Mouse (Mus musculus) hindbrain, embryonic 14.5 days (tissue): ENCODE measurements at regions not wholly inside any gene's neighbourhood (a gene's known extent, or its start where the extent isn't known, plus 50 kb on each side); places are given as distances from the start of the nearest gene placed in this dataset.
"Not testable (repeated sequence)": the region's sequence is repeated elsewhere in the genome, so short reads cannot be mapped to it uniquely, and the experiment has no call there.

Experiments used
- ATAC-seq: fragments of 200-750 bp; cut with Nextera tagmentation; 2 replicates; pipeline ENCODE4 v1.8.0; 2017; ENCODE audit warnings: moderate number of reproducible peaks, mild to moderate bottlenecking, moderate TSS enrichment, moderate library complexity; ENCODE audit not compliant: low FRiP score
- DNase-seq: peaks from one replicate; pipeline ENCODE4 v3.0.0-alpha.2; 2015; ENCODE audit warnings: low spot score
- H3K27ac ChIP-seq: fragments of 300-500 bp; sonication (generic); 2 replicates; pipeline ENCODE4 v1.5.1; 2014; ENCODE audit warnings: mild to moderate bottlenecking, moderate library complexity
- H3K27me3 ChIP-seq: fragments of 300-500 bp; sonication (generic); 2 replicates; pipeline ENCODE4 v1.6.1; 2014; ENCODE audit warnings: mild to moderate bottlenecking, low read length, mixed read lengths; ENCODE audit not compliant: control insufficient read depth, insufficient read depth
- H3K36me3 ChIP-seq: fragments of 300-500 bp; sonication (generic); replicated peaks from 2 replicates; pipeline ENCODE4 v1.6.1; 2014; ENCODE audit not compliant: control insufficient read depth, insufficient read depth
- H3K4me1 ChIP-seq: fragments of 300-500 bp; sonication (generic); replicated peaks from 2 replicates; pipeline ENCODE4 v1.6.1; 2014; ENCODE audit warnings: antibody characterized with exemption, low read length, mixed read lengths; ENCODE audit not compliant: control insufficient read depth, insufficient read depth
- H3K4me2 ChIP-seq: fragments of 300-500 bp; sonication (generic); replicated peaks from 2 replicates; pipeline ENCODE4 v1.6.1; 2014; ENCODE audit warnings: mild to moderate bottlenecking, moderate library complexity
- H3K4me3 ChIP-seq: fragments of 300-500 bp; sonication (generic); replicated peaks from 2 replicates; pipeline ENCODE4 v1.5.1; 2014; ENCODE audit warnings: mild to moderate bottlenecking, low read length
- H3K9ac ChIP-seq: fragments of 300-500 bp; sonication (generic); 2 replicates; pipeline ENCODE4 v1.6.1; 2014
- H3K9me3 ChIP-seq: fragments of 300-500 bp; sonication (generic); 2 replicates; pipeline ENCODE4 v1.6.1; 2016; ENCODE audit warnings: low read length; ENCODE audit not compliant: control insufficient read depth
- WGBS: fragments of 180-500 bp; shearing (Covaris S2); extraction: QIAGEN DNeasy Blood & Tissue Kit; methylation state at CpG from one replicate; pipeline ENCODE4 v1.1.7; 2014; 5-methylcytosine and 5-hydroxymethylcytosine counted together

DNA sequence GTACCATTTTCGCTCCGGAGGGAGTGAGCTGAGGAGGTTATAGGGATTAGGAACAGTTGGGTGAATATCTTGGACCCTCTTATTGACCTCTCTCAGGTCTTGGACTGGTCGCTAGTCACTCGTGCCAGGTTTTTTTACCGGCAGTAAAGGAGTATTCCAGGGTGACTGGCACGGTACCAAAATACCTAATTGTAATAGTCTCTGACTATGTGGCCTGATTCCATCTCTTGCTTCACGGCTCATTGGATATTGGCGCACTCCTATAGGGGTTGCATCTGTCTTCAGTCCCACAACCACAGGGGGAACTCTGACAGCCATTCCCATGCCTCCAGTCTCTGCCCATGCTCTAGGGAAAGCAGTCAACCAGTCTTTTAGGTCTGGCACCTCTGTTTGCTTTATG is 1008.4 kb downstream of the Cntnap5b start:
- DNase-seq, H3K36me3 ChIP-seq, H3K9me3 ChIP-seq, H3K27ac ChIP-seq, H3K9ac ChIP-seq, H3K27me3 ChIP-seq, H3K4me2 ChIP-seq, H3K4me1 ChIP-seq, H3K4me3 ChIP-seq, ATAC-seq: not testable (repeated sequence)
- WGBS, result 91% methylated on average over 8 of the region's 8 CpGs

DNA sequence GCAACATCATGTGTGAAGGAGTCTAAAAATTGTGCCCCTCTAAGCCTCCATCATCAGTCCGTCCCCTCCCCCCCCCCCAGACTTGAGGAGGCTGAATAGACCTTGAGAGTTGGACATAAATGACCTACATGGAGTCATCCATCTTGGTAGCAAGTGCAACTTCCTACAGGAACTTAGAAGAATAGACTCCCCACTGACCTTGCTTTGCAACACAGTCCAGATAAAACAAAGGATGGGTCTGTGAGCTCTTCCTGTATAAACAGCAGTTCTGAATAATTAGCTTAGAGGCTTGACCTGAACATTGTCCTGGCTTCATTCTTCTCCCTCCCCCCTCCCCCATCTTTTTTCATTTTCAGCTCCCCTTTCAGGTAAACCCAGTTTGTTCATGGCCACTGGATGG is 1015.2 kb downstream of the Cntnap5b start:
- no peak overlapping the region for H3K27ac ChIP-seq
- no peaks in the 10 kb centered on the region for H3K4me1 ChIP-seq
- no peaks in the 10 kb centered on the region for H3K36me3 ChIP-seq
- DNase-seq (no peak), ATAC-seq (no peak)
- H3K9ac ChIP-seq, result no peak overlapping the region
- H3K4me3 ChIP-seq, result no peak overlapping the region
- no peaks in the 10 kb centered on the region for H3K9me3 ChIP-seq
- WGBS, result 63% methylated on average over 1 of the region's 1 CpGs
- H3K4me2 ChIP-seq, result no peak overlapping the region
- no peaks in the 10 kb centered on the region for H3K27me3 ChIP-seq

DNA sequence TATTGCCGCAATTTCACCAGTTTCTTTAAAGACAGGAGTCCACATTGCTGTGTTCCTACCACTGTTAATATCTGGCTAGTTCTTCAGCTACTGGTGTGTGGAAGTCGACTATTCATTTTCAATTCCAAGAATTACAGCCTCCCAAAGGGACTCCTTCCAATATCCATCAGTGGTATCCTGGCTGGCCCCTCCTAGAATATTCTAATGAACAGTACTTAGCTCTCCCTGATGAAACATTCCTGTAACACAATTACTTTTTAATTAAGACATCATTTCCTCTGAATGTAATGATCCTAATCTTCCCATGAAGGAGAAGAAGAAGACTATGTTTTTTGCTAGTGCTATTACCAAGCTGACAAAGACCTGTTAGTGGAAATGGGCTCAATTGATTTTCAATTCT is 1028.5 kb downstream of the Cntnap5b start:
- WGBS, result 82% methylated on average over 2 of the region's 2 CpGs

More for the DNA sequence above, 1028.5 kb downstream of the Cntnap5b start:
- Histone ChIP-seq H3K4me1 (no peaks in the 10 kb centered on the region), H3K4me2 (no peak overlapping the region), H3K4me3 (no peak overlapping the region), H3K9me3 (no peaks in the 10 kb centered on the region), H3K27me3 (no peaks in the 10 kb centered on the region), H3K27ac (no peak overlapping the region), H3K36me3 (no peaks in the 10 kb centered on the region), H3K9ac (no peak overlapping the region)
- no peak for DNase-seq
- ATAC-seq, result peak; percentile 62; the same call in 1 of the 2 replicates
